Mouse (Mus musculus) cerebellum, postnatal 14 days (tissue): Measurements from ENCODE around the gene Rab31.

Source experiments
- DNase-seq, 2 experiments: peaks; one replicate each; pipeline ENCODE4 v3.0.0; 2021; ENCODE audit warnings: mixed read lengths in 2 of 2

Gene Rab31

GRCm38 (mm10) chr17:65700060-65700459, 72.5 kb downstream of the Rab31 start:
- DNase-seq: no peak

- DNase-seq: peak; percentile 73 to 77
Measured at GRCm38 (mm10) chr17:65697791-65698463, 74.6 kb downstream of the Rab31 start.

GRCm38 (mm10) chr17:65696939-65697338, 75.6 kb downstream of the Rab31 start:
- no peak for DNase-seq

- DNase-seq: no peak
Measured at GRCm38 (mm10) chr17:65692276-65692675, 80.3 kb downstream of the Rab31 start.

- DNase-seq: peak; percentile 86 to 89
Measured at GRCm38 (mm10) chr17:65683731-65684130, 88.8 kb downstream of the Rab31 start.

GRCm38 (mm10) chr17:65683316-65683715, 89.2 kb downstream of the Rab31 start:
- DNase-seq: peak in 1 of 2 experiments; percentile 51

GRCm38 (mm10) chr17:65682071-65682680, 90.4 kb downstream of the Rab31 start:
- no peak for DNase-seq

- no peak for DNase-seq
Measured at GRCm38 (mm10) chr17:65681516-65681915, 91.0 kb downstream of the Rab31 start.

GRCm38 (mm10) chr17:65680801-65681412, 91.6 kb downstream of the Rab31 start:
- no peak for DNase-seq

- DNase-seq: no peak
Measured at GRCm38 (mm10) chr17:65679806-65680446, 92.6 kb downstream of the Rab31 start.

- DNase-seq: peak in 1 of 2 experiments; percentile 35
Measured at GRCm38 (mm10) chr17:65677742-65678141, 94.8 kb downstream of the Rab31 start.

- no peak for DNase-seq
Measured at GRCm38 (mm10) chr17:65676536-65676935, 96.0 kb downstream of the Rab31 start.

- DNase-seq: no peak
Measured at GRCm38 (mm10) chr17:65675985-65676384, 96.6 kb downstream of the Rab31 start.

- DNase-seq: no peak
Measured at GRCm38 (mm10) chr17:65674710-65675171, 97.8 kb downstream of the Rab31 start.

- no peak for DNase-seq
Measured at GRCm38 (mm10) chr17:65672926-65673325, 99.6 kb downstream of the Rab31 start.

GRCm38 (mm10) chr17:65669061-65669460, 103.5 kb downstream of the Rab31 start:
- no peak for DNase-seq

GRCm38 (mm10) chr17:65667792-65668191, 104.8 kb downstream of the Rab31 start:
- DNase-seq: no peak

GRCm38 (mm10) chr17:65666388-65667161, 106.0 kb downstream of the Rab31 start:
- DNase-seq: no peak

- DNase-seq: no peak
Measured at GRCm38 (mm10) chr17:65665786-65666387, 106.7 kb downstream of the Rab31 start.

- no peak for DNase-seq
Measured at GRCm38 (mm10) chr17:65663329-65664078, 109.0 kb downstream of the Rab31 start.

GRCm38 (mm10) chr17:65662662-65663061, 109.9 kb downstream of the Rab31 start:
- DNase-seq: no peak
